Mouse (Mus musculus): ENCODE results near the gene Ifi204.
"Not testable (repeated sequence)": the region's sequence is repeated elsewhere in the genome, so short reads cannot be mapped to it uniquely, and the experiment has no call there.

Gene Ifi204

GRCm38 (mm10) chr1:173766848-173767617 lies at the start of gene Ifi204:
Gene Ifi204, minus strand, starts transcription at chr1:173766943.
- DNase-seq (ENCODE audit: low spot score), result not testable (repeated sequence)

GRCm38 (mm10) chr1:173809294-173809693 lies 42.6 kb upstream of the Ifi204 start:
- not testable (repeated sequence) for DNase-seq (ENCODE audit: low spot score)

- not testable (repeated sequence) for DNase-seq (ENCODE audit: low spot score)
Observed at GRCm38 (mm10) chr1:173802689-173803281, 36.0 kb upstream of the Ifi204 start.

- DNase-seq (ENCODE audit: low spot score), result not testable (repeated sequence)
Observed at GRCm38 (mm10) chr1:173802207-173802606, 35.5 kb upstream of the Ifi204 start.

- not testable (repeated sequence) for DNase-seq (ENCODE audit: low spot score)
Observed at GRCm38 (mm10) chr1:173801791-173802190, 35.0 kb upstream of the Ifi204 start.

GRCm38 (mm10) chr1:173773457-173773856 lies 6.7 kb upstream of the Ifi204 start:
- not testable (repeated sequence) for DNase-seq (ENCODE audit: low spot score)

GRCm38 (mm10) chr1:173760032-173760431 lies 6.7 kb downstream of the Ifi204 start:
- DNase-seq (ENCODE audit: low spot score), result not testable (repeated sequence)

GRCm38 (mm10) chr1:173742262-173742661 lies 24.5 kb downstream of the Ifi204 start:
- DNase-seq (ENCODE audit: low spot score), result no peak

GRCm38 (mm10) chr1:173741656-173742055 lies 25.1 kb downstream of the Ifi204 start, which contains the start of gene Ifi207:
Gene Ifi207, minus strand, starts transcription at chr1:173741747.
- no peak for DNase-seq (ENCODE audit: low spot score)

- no peak for DNase-seq (ENCODE audit: low spot score)
Observed at GRCm38 (mm10) chr1:173740537-173740936, 26.2 kb downstream of the Ifi204 start.

- no peak for DNase-seq (ENCODE audit: low spot score)
Observed at GRCm38 (mm10) chr1:173736986-173737385, 29.8 kb downstream of the Ifi204 start.

- not testable (repeated sequence) for DNase-seq (ENCODE audit: low spot score)
Observed at GRCm38 (mm10) chr1:173735015-173735414, 31.7 kb downstream of the Ifi204 start.

GRCm38 (mm10) chr1:173733219-173733618 lies 33.5 kb downstream of the Ifi204 start:
- DNase-seq (ENCODE audit: low spot score), result peak; percentile 6

Data from ovary, postnatal 14 days (tissue).